In the genomic region with DNA sequence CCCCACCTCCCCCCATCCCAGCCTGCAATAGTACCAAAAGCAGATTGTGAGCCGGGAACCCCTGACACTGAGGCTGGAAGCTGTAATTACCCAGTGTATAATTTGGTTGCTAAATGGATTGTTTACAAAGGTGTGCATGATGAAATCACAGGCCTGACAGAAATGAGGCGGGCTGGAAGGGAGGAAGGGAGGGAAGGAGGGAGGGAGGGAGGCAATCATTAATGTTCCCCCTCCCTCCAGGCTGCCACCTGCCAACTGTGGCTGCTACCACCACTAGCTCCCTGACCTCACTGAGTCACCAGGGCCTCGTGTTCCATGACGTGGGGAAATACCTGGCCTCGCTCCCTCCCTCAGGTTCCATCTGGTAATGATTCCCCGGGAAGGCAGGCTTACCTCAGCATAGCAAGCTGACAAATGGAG, we compare ENCODE assay signal across 7 mouse cellular contexts.
DNase-seq lines count a peak whose midpoint lies in the region; ATAC-seq and TF ChIP-seq lines count a peak whose summit lies in the region.

No protein-coding gene starts in this region.

- no peak for TF ChIP-seq CTCF in CH12.LX (conservative IDR thresholded peaks at IDR 0.05 in 1 of 2, IDR thresholded peaks at IDR 0.05 in 1 of 2; ENCODE audit: low read depth in 2 of 2, low read length in 2 of 2)
- no peak for TF ChIP-seq CTCF in kidney, adult 2 months (conservative IDR thresholded peaks at IDR 0.05; ENCODE audit: insufficient read depth, insufficient read length, low read depth, low read length)
- TF ChIP-seq CTCF in liver, embryonic 14.5 days (IDR thresholded peaks at IDR 0.05; ENCODE audit: low read depth): no peak
- no peak for TF ChIP-seq CTCF in left cerebral cortex, adult 2 months (IDR thresholded peaks at IDR 0.05)
- no peak for TF ChIP-seq CTCF in thymus, adult 2 months (IDR thresholded peaks at IDR 0.05; ENCODE audit: borderline replicate concordance, control insufficient read depth, extremely low read depth, insufficient read depth, low read length, poor library complexity)

- H3K4me1 ChIP-seq in CH12.LX (ENCODE audit: control insufficient read depth in 1 of 2, insufficient read depth in 2 of 2): peaks cover 16 to 57% of the 10 kb centered on the region in 2 experiments
- peaks cover 15% of the 10 kb centered on the region for H3K4me1 ChIP-seq in kidney, adult 2 months (ENCODE audit: control insufficient read depth, insufficient read depth, low read length)
- peaks cover 0 to 13% of the 10 kb centered on the region in 2 experiments; a peak in 2 of 4 replicates for H3K4me1 ChIP-seq in liver, embryonic 14.5 days (replicated peaks; ENCODE audit: control insufficient read depth in 2 of 2, insufficient read depth in 2 of 2, low read length in 1 of 2)
- H3K4me1 ChIP-seq in heart, embryonic 12.5 days (replicated peaks): no peaks in the 10 kb centered on the region
- no peaks in the 10 kb centered on the region for H3K4me1 ChIP-seq in thymus, adult 2 months (replicated peaks; ENCODE audit: control insufficient read depth, insufficient read depth, low read length)

- dilution Hi-C loops in CH12.LX (cut with MboI; ENCODE audit: extremely low pct_ligation_motif_present, extremely low pct_unique_long_range_greater_than_20kb, low sequenced_read_pairs): no loop called here

- TF ChIP-seq RAD21 in CH12.LX (IDR thresholded peaks at IDR 0.05; ENCODE audit: low read depth, low read length): no peak

- peaks cover 0 to 18% of the 10 kb centered on the region in 2 experiments for H3K36me3 ChIP-seq in CH12.LX (replicated peaks in 1 of 2; ENCODE audit: control insufficient read depth in 1 of 2, insufficient read depth in 1 of 2, low read length in 1 of 2)
- no peaks in the 10 kb centered on the region for H3K36me3 ChIP-seq in kidney, adult 2 months (ENCODE audit: control insufficient read depth, insufficient read depth, low read length)
- no peaks in the 10 kb centered on the region for H3K36me3 ChIP-seq in liver, embryonic 14.5 days (replicated peaks; ENCODE audit: control insufficient read depth, insufficient read depth, low read depth)
- H3K36me3 ChIP-seq in heart, embryonic 12.5 days: no peaks in the 10 kb centered on the region
- no peaks in the 10 kb centered on the region for H3K36me3 ChIP-seq in thymus, adult 2 months (ENCODE audit: control insufficient read depth, insufficient read depth, low read length)

- no peaks in the 10 kb centered on the region for H3K27me3 ChIP-seq in CH12.LX (replicated peaks)
- H3K27me3 ChIP-seq in kidney, adult 2 months (replicated peaks; ENCODE audit: control insufficient read depth, insufficient read depth, low read length): no peaks in the 10 kb centered on the region
- H3K27me3 ChIP-seq in liver, embryonic 14.5 days (ENCODE audit: control insufficient read depth, insufficient read depth, low read length): no peaks in the 10 kb centered on the region
- peaks cover 2% of the 10 kb centered on the region; the same call in 1 of the 2 replicates for H3K27me3 ChIP-seq in heart, embryonic 12.5 days (replicated peaks)
- H3K27me3 ChIP-seq in thymus, adult 2 months (ENCODE audit: control insufficient read depth, insufficient read depth, low read length): no peaks in the 10 kb centered on the region

- TF ChIP-seq POLR2A in CH12.LX (IDR thresholded peaks at IDR 0.05; ENCODE audit: low read depth, low read length): no peak
- TF ChIP-seq POLR2A in kidney, adult 2 months (IDR thresholded peaks at IDR 0.05; ENCODE audit: low read depth, low read length): no peak
- no peak for TF ChIP-seq POLR2A in thymus, adult 2 months (IDR thresholded peaks at IDR 0.05; ENCODE audit: control insufficient read depth, extremely low read depth, insufficient read depth, low read length, poor library complexity)

- no peaks in the 10 kb centered on the region; the same call in 1 of the 2 replicates for H3K79me2 ChIP-seq in CH12.LX (replicated peaks; ENCODE audit: control insufficient read depth, extremely low read depth, insufficient read depth, poor library complexity, severe bottlenecking)

- ATAC-seq in liver, embryonic 14.5 days (ENCODE audit: insufficient read depth): peak; percentile 34; the same call in 1 of the 2 replicates
- ATAC-seq in heart, embryonic 12.5 days (ENCODE audit: insufficient number of reproducible peaks, low FRiP score): no peak

- H3K27ac ChIP-seq in CH12.LX (ENCODE audit: insufficient read depth, low read depth): 0 out of 2 replicates have a peak overlapping the region, but pooled peaks have one; percentile 39
- peak overlapping the region; percentile 83 for H3K27ac ChIP-seq in kidney, adult 2 months (ENCODE audit: insufficient read depth, low read depth, low read length)
- no peak overlapping the region for H3K27ac ChIP-seq in liver, embryonic 14.5 days
- H3K27ac ChIP-seq in heart, embryonic 12.5 days (ENCODE audit: poor library complexity, severe bottlenecking): no peak overlapping the region
- H3K27ac ChIP-seq in left cerebral cortex, adult 2 months: no peak overlapping the region
- no peak overlapping the region for H3K27ac ChIP-seq in thymus, adult 2 months (ENCODE audit: control insufficient read depth, insufficient read depth, low read length)

- H3K4me2 ChIP-seq in CH12.LX (ENCODE audit: insufficient read depth, low read depth, poor library complexity, severe bottlenecking): peak overlapping the region; percentile 70
- H3K4me2 ChIP-seq in liver, embryonic 14.5 days (ENCODE audit: low read depth): no peak overlapping the region
- no peak overlapping the region for H3K4me2 ChIP-seq in heart, embryonic 12.5 days

- peak overlapping the region; percentile 70 for H3K9ac ChIP-seq in CH12.LX (ENCODE audit: insufficient read depth, low read depth)
- no peak overlapping the region for H3K9ac ChIP-seq in liver, embryonic 14.5 days (replicated peaks)
- no peak overlapping the region for H3K9ac ChIP-seq in heart, embryonic 12.5 days

- peak; percentile 76 for DNase-seq in CH12.LX (ENCODE audit: extremely low read depth)
- peak; percentile 32 for DNase-seq in embryo, embryonic 10.5 days (ENCODE audit: low spot score)
- DNase-seq in kidney, adult 2 months: peak; percentile 93
- no peak for DNase-seq in liver, embryonic 14.5 days (ENCODE audit: low read depth in 3 of 3, low spot score in 3 of 3)
- no peak for DNase-seq in left cerebral cortex, adult 2 months (ENCODE audit: extremely low spot score in 1 of 2, low spot score in 2 of 2)
- DNase-seq in thymus, adult 2 months: no peak

- in situ Hi-C loops in CH12.LX (cut with MboI; ENCODE audit: low pct_ligation_motif_present, low pct_unique_long_range_greater_than_20kb, low sequenced_read_pairs): loop anchor here (25.0 kb wide), 1 partner anchor 452 kb away; no protein-coding TSS in a partner anchor

- peak overlapping the region; percentile 53 to 72 (median 64) for H3K4me3 ChIP-seq in CH12.LX (replicated peaks in 1 of 3; ENCODE audit: low read depth in 2 of 3, low read length in 2 of 3, poor library complexity in 1 of 3)
- H3K4me3 ChIP-seq in kidney, adult 2 months (ENCODE audit: insufficient read depth, low read depth, low read length): no peak overlapping the region
- no peak overlapping the region for H3K4me3 ChIP-seq in liver, embryonic 14.5 days (ENCODE audit: insufficient read depth in 1 of 2, low read depth in 2 of 2, low read length in 2 of 2)
- H3K4me3 ChIP-seq in heart, embryonic 12.5 days: no peak overlapping the region
- H3K4me3 ChIP-seq in left cerebral cortex, adult 2 months: no peak overlapping the region
- H3K4me3 ChIP-seq in thymus, adult 2 months (ENCODE audit: control insufficient read depth, insufficient read depth, low read length): no peak overlapping the region

- WGBS in kidney, adult 2 months: 34% methylated on average over 6 of the region's 6 CpGs
- 56% methylated on average over 6 of the region's 6 CpGs for WGBS in liver, embryonic 14.5 days (ENCODE audit: insufficient replicate concordance)
- 52% methylated on average over 6 of the region's 6 CpGs for WGBS in heart, embryonic 12.5 days
- 66% methylated on average over 6 of the region's 6 CpGs for WGBS in thymus, adult 2 months

- intact Hi-C loops in left cerebral cortex, adult 2 months (cut with DNase I): no loop called here

- peaks cover 3% of the 10 kb centered on the region for H3K9me3 ChIP-seq in CH12.LX (replicated peaks; ENCODE audit: low read length)
- H3K9me3 ChIP-seq in liver, embryonic 14.5 days (ENCODE audit: control insufficient read depth, low read length): no peaks in the 10 kb centered on the region
- H3K9me3 ChIP-seq in heart, embryonic 12.5 days (replicated peaks): no peaks in the 10 kb centered on the region

- peak; percentile 50; the same call in 1 of the 2 replicates for TF ChIP-seq EP300 in CH12.LX (IDR thresholded peaks at IDR 0.05; ENCODE audit: low read length)
- no peak for TF ChIP-seq EP300 in liver, embryonic 14.5 days (IDR thresholded peaks at IDR 0.05; ENCODE audit: low read depth)

TF ChIP-seq in CH12.LX, 34 proteins besides CTCF, POLR2A, EP300 and RAD21 (continues in another document):
- TF ChIP-seq TBP (conservative IDR thresholded peaks at IDR 0.05; ENCODE audit: low read depth, low read length): 0 out of 2 replicates have a peak, but pooled peaks have one; percentile 33
- TF ChIP-seq JUND (conservative IDR thresholded peaks at IDR 0.05; ENCODE audit: low read depth, low read length): no peak
- peak; percentile 35; the same call in 1 of the 2 replicates for TF ChIP-seq CHD2 (IDR thresholded peaks at IDR 0.05; ENCODE audit: low read length)
- no peak for TF ChIP-seq NELFE (IDR thresholded peaks at IDR 0.05; ENCODE audit: low read depth, low read length)
- no peak for TF ChIP-seq GABPA (IDR thresholded peaks at IDR 0.05; ENCODE audit: insufficient replicate concordance, low read depth, low read length)
- TF ChIP-seq E2F4 (IDR thresholded peaks at IDR 0.05; ENCODE audit: insufficient replicate concordance, low read depth, low read length): no peak
- TF ChIP-seq PAX5 (IDR thresholded peaks at IDR 0.05; ENCODE audit: low read length): no peak
- TF ChIP-seq IRF4 (IDR thresholded peaks at IDR 0.05; ENCODE audit: low read depth, low read length): peak; percentile 50; the same call in 1 of the 2 replicates
- no peak for TF ChIP-seq POLR2AphosphoS2 (IDR thresholded peaks at IDR 0.05; ENCODE audit: low read depth, low read length)
- TF ChIP-seq MYC (IDR thresholded peaks at IDR 0.05; ENCODE audit: low read depth, low read length): peak; percentile 52; the same call in 1 of the 2 replicates
- TF ChIP-seq USF1 (IDR thresholded peaks at IDR 0.05; ENCODE audit: low read depth, low read length): no peak
- no peak for TF ChIP-seq ZNF384 (IDR thresholded peaks at IDR 0.05; ENCODE audit: low read depth, low read length)
- no peak for TF ChIP-seq USF2 (conservative IDR thresholded peaks at IDR 0.05; ENCODE audit: low read depth, low read length)
- no peak for TF ChIP-seq UBTF (IDR thresholded peaks at IDR 0.05; ENCODE audit: low read depth, low read length)
- no peak for TF ChIP-seq RCOR1 (conservative IDR thresholded peaks at IDR 0.05; ENCODE audit: low read depth, low read length)
- no peak for TF ChIP-seq CHD1 (IDR thresholded peaks at IDR 0.05; ENCODE audit: low read depth, low read length)
- TF ChIP-seq MXI1 (IDR thresholded peaks at IDR 0.05; ENCODE audit: low read depth, low read length): no peak
- TF ChIP-seq ZC3H11A (IDR thresholded peaks at IDR 0.05; ENCODE audit: low read depth, low read length): no peak

Comparison
In these comparisons a context has a peak if more than half of its experiments do, and no peak if none do; other contexts are left out.
1. DNase-seq: peak in CH12.LX (single experiment), embryo, embryonic 10.5 days (single experiment) and kidney, adult 2 months (single experiment); none in liver, embryonic 14.5 days (0 of 3), left cerebral cortex, adult 2 months (0 of 2) and thymus, adult 2 months (single experiment).
2. H3K27ac ChIP-seq: peak in CH12.LX (single experiment) and kidney, adult 2 months (single experiment); none in liver, embryonic 14.5 days (single experiment), heart, embryonic 12.5 days (single experiment), left cerebral cortex, adult 2 months (single experiment) and thymus, adult 2 months (single experiment).
3. H3K4me3 ChIP-seq: peak in CH12.LX (3 of 3); none in kidney, adult 2 months (single experiment), liver, embryonic 14.5 days (0 of 2), heart, embryonic 12.5 days (single experiment), left cerebral cortex, adult 2 months (single experiment) and thymus, adult 2 months (single experiment).